Mouse (Mus musculus): ENCODE data around the gene Slc7a7.

The Slc7a7 gene

GRCm38 (mm10) chr14:54413877-54414700, 3.5 kb downstream of the Slc7a7 start:
- ATAC-seq (ENCODE audit: insufficient number of reproducible peaks, low FRiP score, low TSS enrichment), result no peak

- ATAC-seq (ENCODE audit: insufficient number of reproducible peaks, low FRiP score, low TSS enrichment), result no peak
Measured at GRCm38 (mm10) chr14:54412629-54413170, 4.9 kb downstream of the Slc7a7 start.

GRCm38 (mm10) chr14:54412000-54412576, 5.5 kb downstream of the Slc7a7 start:
- ATAC-seq (ENCODE audit: insufficient number of reproducible peaks, low FRiP score, low TSS enrichment), result no peak

- ATAC-seq (ENCODE audit: insufficient number of reproducible peaks, low FRiP score, low TSS enrichment), result no peak
Measured at GRCm38 (mm10) chr14:54409980-54410810, 7.4 kb downstream of the Slc7a7 start.

- ATAC-seq (ENCODE audit: insufficient number of reproducible peaks, low FRiP score, low TSS enrichment), result no peak
Measured at GRCm38 (mm10) chr14:54409057-54409645, 8.4 kb downstream of the Slc7a7 start.

GRCm38 (mm10) chr14:54408336-54409056, 9.1 kb downstream of the Slc7a7 start:
- no peak for ATAC-seq (ENCODE audit: insufficient number of reproducible peaks, low FRiP score, low TSS enrichment)

- ATAC-seq (ENCODE audit: insufficient number of reproducible peaks, low FRiP score, low TSS enrichment), result no peak
Measured at GRCm38 (mm10) chr14:54401723-54402122, 15.9 kb downstream of the Slc7a7 start.

GRCm38 (mm10) chr14:54398921-54399382, 18.6 kb downstream of the Slc7a7 start:
- no peak for ATAC-seq (ENCODE audit: insufficient number of reproducible peaks, low FRiP score, low TSS enrichment)

- ATAC-seq (ENCODE audit: insufficient number of reproducible peaks, low FRiP score, low TSS enrichment), result no peak
Measured at GRCm38 (mm10) chr14:54398528-54398916, 19.1 kb downstream of the Slc7a7 start.

- no peak for ATAC-seq (ENCODE audit: insufficient number of reproducible peaks, low FRiP score, low TSS enrichment)
Measured at GRCm38 (mm10) chr14:54397872-54398527, 19.6 kb downstream of the Slc7a7 start.

GRCm38 (mm10) chr14:54396685-54397084, 20.9 kb downstream of the Slc7a7 start:
- ATAC-seq (ENCODE audit: insufficient number of reproducible peaks, low FRiP score, low TSS enrichment), result no peak

GRCm38 (mm10) chr14:54394309-54394708, 23.3 kb downstream of the Slc7a7 start:
- ATAC-seq (ENCODE audit: insufficient number of reproducible peaks, low FRiP score, low TSS enrichment), result no peak

- ATAC-seq (ENCODE audit: insufficient number of reproducible peaks, low FRiP score, low TSS enrichment), result no peak
Measured at GRCm38 (mm10) chr14:54393794-54394193, 23.8 kb downstream of the Slc7a7 start.

GRCm38 (mm10) chr14:54390843-54391242, 26.7 kb downstream of the Slc7a7 start:
- ATAC-seq (ENCODE audit: insufficient number of reproducible peaks, low FRiP score, low TSS enrichment), result no peak

- no peak for ATAC-seq (ENCODE audit: insufficient number of reproducible peaks, low FRiP score, low TSS enrichment)
Measured at GRCm38 (mm10) chr14:54387546-54387945, 30.0 kb downstream of the Slc7a7 start.

GRCm38 (mm10) chr14:54385968-54386618, 31.5 kb downstream of the Slc7a7 start:
- ATAC-seq (ENCODE audit: insufficient number of reproducible peaks, low FRiP score, low TSS enrichment), result no peak

- ATAC-seq (ENCODE audit: insufficient number of reproducible peaks, low FRiP score, low TSS enrichment), result no peak
Measured at GRCm38 (mm10) chr14:54384396-54384795, 33.2 kb downstream of the Slc7a7 start.

GRCm38 (mm10) chr14:54383355-54383771, 34.2 kb downstream of the Slc7a7 start:
- ATAC-seq (ENCODE audit: insufficient number of reproducible peaks, low FRiP score, low TSS enrichment), result no peak

- ATAC-seq (ENCODE audit: insufficient number of reproducible peaks, low FRiP score, low TSS enrichment), result no peak
Measured at GRCm38 (mm10) chr14:54382641-54383040, 34.9 kb downstream of the Slc7a7 start.
